Mouse (Mus musculus) forebrain, embryonic 14.5 days (tissue): ENCODE data around the gene Adgrf5. TPM values are rescaled to one million over a fixed set of nuclear protein-coding genes. Genes with fewer than 3 reads are reported as not detected.

Experiments used
- ATAC-seq: fragments of 200-750 bp; cut with Nextera tagmentation; 2 replicates; pipeline ENCODE4 v1.8.0; 2017; ENCODE audit warnings: mild to moderate bottlenecking, moderate library complexity
- DNase-seq: peaks from one replicate; pipeline ENCODE4 v3.0.0-alpha.2; 2015; ENCODE audit warnings: low spot score
- H3K27ac ChIP-seq: fragments of 300-500 bp; sonication (generic); 2 replicates; pipeline ENCODE4 v1.5.1; 2014; ENCODE audit warnings: low read depth, mild to moderate bottlenecking, control low read depth, low read length, moderate library complexity
- H3K27me3 ChIP-seq: fragments of 300-500 bp; sonication (generic); replicated peaks from 2 replicates; pipeline ENCODE4 v1.6.1; 2014; ENCODE audit warnings: low read length, control low read depth, mixed read lengths; ENCODE audit not compliant: control insufficient read depth, insufficient read depth
- H3K36me3 ChIP-seq: fragments of 300-500 bp; sonication (generic); 2 replicates; pipeline ENCODE4 v1.6.1; 2014; ENCODE audit warnings: low read length, control low read depth; ENCODE audit not compliant: control insufficient read depth, insufficient read depth
- H3K4me1 ChIP-seq: fragments of 300-500 bp; sonication (generic); 2 replicates; pipeline ENCODE4 v1.6.1; 2014; ENCODE audit warnings: antibody characterized with exemption, low read length, control low read depth; ENCODE audit not compliant: control insufficient read depth, insufficient read depth
- H3K4me2 ChIP-seq: fragments of 300-500 bp; sonication (generic); 2 replicates; pipeline ENCODE4 v1.6.1; 2014; ENCODE audit warnings: mild to moderate bottlenecking, control low read depth, low read length
- H3K4me3 ChIP-seq: fragments of 300-500 bp; sonication (generic); 2 replicates; pipeline ENCODE4 v1.5.1; 2014; ENCODE audit warnings: low read depth, low read length, control low read depth
- H3K9ac ChIP-seq: fragments of 300-500 bp; sonication (generic); 2 replicates; pipeline ENCODE4 v1.6.1; 2014; ENCODE audit warnings: mild to moderate bottlenecking, low read length, control low read depth, moderate library complexity
- H3K9me3 ChIP-seq: fragments of 300-500 bp; sonication (generic); replicated peaks from 2 replicates; pipeline ENCODE4 v1.6.1; 2016; ENCODE audit warnings: low read length, control low read depth, mixed read lengths; ENCODE audit not compliant: control insufficient read depth
- whole genome bisulfite sequencing: fragments of 180-500 bp; shearing (Covaris S2); extraction: QIAGEN DNeasy Blood & Tissue Kit; methylation state at CpG from one replicate; pipeline ENCODE4 v1.1.7; 2014; 5-methylcytosine and 5-hydroxymethylcytosine counted together
- polyA plus RNA-seq: library from polyadenylated mRNA; unstranded; fragments of >200 nt; fragmentation: Nextera tagmentation; extraction: Ambion mirVana; gene quantifications from 2 replicates; pipeline ENCODE4 v1.2.1, GENCODE M21; 2014

Adgrf5 gene
- polyA plus RNA-seq, 1 experiment from 2014 or later, result 3.7 TPM

DNA sequence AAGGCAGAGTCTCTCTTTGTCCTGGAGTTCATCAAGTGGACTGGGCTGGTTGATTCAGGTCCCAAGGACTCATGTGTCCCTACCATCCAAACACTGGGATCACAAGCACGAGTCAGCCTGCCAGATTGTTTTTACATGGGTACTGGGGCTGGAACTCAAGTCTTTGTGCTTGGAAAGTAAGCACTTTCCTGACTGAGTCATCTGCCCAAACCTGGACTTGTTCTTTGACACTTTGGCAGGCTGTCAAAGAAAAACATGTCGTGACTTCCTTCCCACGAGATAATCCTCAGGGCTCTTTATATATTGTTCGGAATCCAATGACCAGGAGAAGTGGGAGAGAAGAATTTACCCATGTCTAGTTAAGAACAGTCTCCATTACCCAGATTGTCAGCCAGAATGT, 137.3 kb downstream of the Adgrf5 start:
- Histone ChIP-seq H3K4me1 (no peaks in the 10 kb centered on the region), H3K9me3 (no peaks in the 10 kb centered on the region), H3K36me3 (no peaks in the 10 kb centered on the region), H3K27ac (no peak overlapping the region), H3K4me3 (no peak overlapping the region), H3K4me2 (no peak overlapping the region), H3K27me3 (no peaks in the 10 kb centered on the region), H3K9ac (no peak overlapping the region)
- DNase-seq (no peak), ATAC-seq (no peak)
- 81% methylated on average over 4 of the region's 4 CpGs for WGBS

GRCm38 (mm10) chr17:43500513-43500912, 140.3 kb downstream of the Adgrf5 start:
- 75% methylated on average over 1 of the region's 1 CpGs for WGBS

GRCm38 (mm10) chr17:43501223-43501622, 141.0 kb downstream of the Adgrf5 start:
- Histone ChIP-seq H3K36me3 (no peaks in the 10 kb centered on the region), H3K4me1 (no peaks in the 10 kb centered on the region), H3K27me3 (no peaks in the 10 kb centered on the region), H3K9ac (no peak overlapping the region), H3K9me3 (no peaks in the 10 kb centered on the region), H3K4me2 (no peak overlapping the region), H3K27ac (no peak overlapping the region), H3K4me3 (no peak overlapping the region)
- DNase-seq (no peak), ATAC-seq (no peak)
- 76% methylated on average over 3 of the region's 3 CpGs for WGBS

More at GRCm38 (mm10) chr17:43500513-43500912, 140.3 kb downstream of the Adgrf5 start:
- ATAC-seq, result no peak
- H3K27me3 ChIP-seq, result no peaks in the 10 kb centered on the region
- H3K9ac ChIP-seq, result no peak overlapping the region
- H3K27ac ChIP-seq, result no peak overlapping the region
- no peak overlapping the region for H3K4me3 ChIP-seq
- no peaks in the 10 kb centered on the region for H3K36me3 ChIP-seq
- H3K9me3 ChIP-seq, result no peaks in the 10 kb centered on the region
- no peak for DNase-seq
- H3K4me1 ChIP-seq, result no peaks in the 10 kb centered on the region
- no peak overlapping the region for H3K4me2 ChIP-seq

DNA sequence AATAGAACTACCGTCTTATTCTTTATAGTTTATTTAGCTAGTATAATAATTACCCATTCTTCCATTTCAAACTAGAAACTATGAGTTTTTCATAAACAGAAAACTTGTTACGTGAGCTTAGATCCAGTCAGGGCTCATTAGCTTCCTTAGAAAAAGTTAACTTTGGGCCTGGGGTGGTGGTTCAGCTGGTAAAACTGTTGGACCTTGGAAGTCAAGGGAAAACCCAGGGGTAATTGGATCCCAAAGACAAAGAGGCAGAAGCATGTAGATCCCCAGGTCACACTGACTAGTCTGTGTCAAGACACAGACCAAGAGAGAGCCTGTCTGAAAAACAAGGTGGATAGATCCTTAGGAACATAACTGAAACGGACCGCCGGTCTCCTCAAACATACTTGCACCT, 141.4 kb downstream of the Adgrf5 start:
- Histone ChIP-seq H3K4me3 (no peak overlapping the region), H3K27me3 (no peaks in the 10 kb centered on the region), H3K27ac (no peak overlapping the region), H3K9me3 (no peaks in the 10 kb centered on the region), H3K4me2 (no peak overlapping the region), H3K9ac (no peak overlapping the region), H3K4me1 (no peaks in the 10 kb centered on the region), H3K36me3 (no peaks in the 10 kb centered on the region)
- 99% methylated on average over 5 of the region's 5 CpGs for WGBS
- ATAC-seq (no peak), DNase-seq (no peak)

GRCm38 (mm10) chr17:43502592-43502991, 142.3 kb downstream of the Adgrf5 start, which contains the start of gene Mep1a:
Mep1a (minus strand) TSS chr17:43502812.
- Histone ChIP-seq H3K27me3 (no peaks in the 10 kb centered on the region), H3K4me3 (no peak within 1 kb of the TSS), H3K27ac (no peak within 1 kb of the TSS), H3K4me2 (no peak within 1 kb of the TSS), H3K4me1 (no peaks in the 10 kb centered on the region), H3K9me3 (no peaks in the 10 kb centered on the region), H3K36me3 (no peaks in the 10 kb centered on the region), H3K9ac (no peak within 1 kb of the TSS)
- DNase-seq (no peak), ATAC-seq (no peak)
- 86% methylated on average over 9 of the region's 9 CpGs for WGBS

DNA sequence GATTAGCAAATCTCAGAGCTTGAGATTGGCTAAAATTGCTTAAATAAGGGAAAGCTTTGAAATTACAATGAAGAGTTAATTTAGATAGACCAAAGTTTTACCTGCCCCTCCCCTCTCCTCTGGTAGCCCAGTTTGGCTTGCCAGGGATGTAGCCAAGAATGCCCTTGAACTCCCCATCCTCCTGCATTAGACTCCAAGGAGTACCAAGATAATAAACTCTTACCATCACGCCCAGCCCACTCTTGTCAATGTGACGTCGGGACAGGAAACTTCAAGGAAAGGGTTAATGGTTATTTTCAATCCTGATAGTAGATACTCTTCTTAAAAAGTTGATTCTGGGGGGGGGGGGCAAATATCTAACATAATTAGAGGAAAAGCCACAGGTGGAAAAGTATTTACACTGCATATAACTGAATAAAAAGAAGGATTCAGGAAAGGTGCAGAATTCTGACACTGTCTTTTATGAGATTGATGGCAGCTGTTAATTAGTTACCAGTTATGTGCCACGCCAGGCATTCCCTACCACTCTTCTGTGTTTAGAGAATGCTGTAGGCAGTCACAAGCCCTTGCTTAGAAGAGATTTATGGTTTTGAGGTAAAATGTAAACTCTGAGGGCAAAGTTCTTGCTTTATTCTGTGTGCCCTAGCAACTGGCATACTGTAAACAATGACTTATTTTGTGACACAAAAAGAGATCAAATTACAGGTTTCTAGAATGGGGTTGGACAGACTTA, 143.8 kb downstream of the Adgrf5 start:
- no peak overlapping the region for H3K27ac ChIP-seq
- H3K27me3 ChIP-seq, result no peaks in the 10 kb centered on the region
- H3K36me3 ChIP-seq, result no peaks in the 10 kb centered on the region
- no peak overlapping the region for H3K9ac ChIP-seq
- H3K4me1 ChIP-seq, result no peaks in the 10 kb centered on the region
- ATAC-seq (no peak), DNase-seq (no peak)
- 71% methylated on average over 4 of the region's 4 CpGs for WGBS
- no peak overlapping the region for H3K4me3 ChIP-seq
- no peaks in the 10 kb centered on the region for H3K9me3 ChIP-seq
- no peak overlapping the region for H3K4me2 ChIP-seq

DNA sequence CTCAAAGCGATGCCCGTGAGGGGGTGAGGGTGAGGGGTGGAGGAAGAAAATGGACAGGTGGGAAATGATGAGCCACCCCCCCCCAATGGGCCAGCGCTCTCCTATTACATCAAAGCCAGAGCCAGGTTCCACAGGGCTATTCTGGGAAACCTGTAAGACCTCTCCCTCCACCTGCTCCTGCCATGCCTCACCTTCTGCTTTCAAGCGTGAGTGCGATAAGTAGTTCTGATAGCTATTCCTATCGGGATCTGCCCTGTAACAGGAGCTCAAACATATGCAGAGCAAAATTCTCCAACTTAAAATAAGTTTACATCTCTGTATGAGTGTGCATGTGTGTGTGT, 144.3 kb downstream of the Adgrf5 start:
- no peaks in the 10 kb centered on the region for H3K27me3 ChIP-seq
- 72% methylated on average over 6 of the region's 6 CpGs for WGBS
- H3K4me3 ChIP-seq, result no peak overlapping the region
- no peaks in the 10 kb centered on the region for H3K4me1 ChIP-seq
- no peak for DNase-seq
- no peaks in the 10 kb centered on the region for H3K9me3 ChIP-seq
- no peaks in the 10 kb centered on the region for H3K36me3 ChIP-seq
- H3K9ac ChIP-seq, result no peak overlapping the region
- no peak overlapping the region for H3K27ac ChIP-seq
- H3K4me2 ChIP-seq, result no peak overlapping the region
- no peak for ATAC-seq

Other genes with a start within 250 kb of the Adgrf5 start
- gene Adgrf1, start 90.1 kb upstream of the Adgrf5 start, polyA plus RNA-seq, result not detected in 2 replicates
- not detected in 2 replicates for gene Mep1a, start 142.4 kb downstream of the Adgrf5 start, polyA plus RNA-seq
- gene Ankrd66, start 183.2 kb downstream of the Adgrf5 start, polyA plus RNA-seq, result 0.34 and 0.45 TPM in 2 replicates
- gene Pla2g7, start 207.6 kb downstream of the Adgrf5 start, polyA plus RNA-seq, result 4.0 and 7.3 TPM in 2 replicates